Mouse (Mus musculus) forebrain, embryonic 13.5 days (tissue): Measurements from ENCODE around the gene Atp8a1. TPM values are rescaled to one million over a fixed set of nuclear protein-coding genes. Genes with fewer than 3 reads are reported as not detected.

Experiments
- ATAC-seq: fragments of 200-750 bp; cut with Nextera tagmentation; 2 replicates; pipeline ENCODE4 v1.8.0; 2017
- H3K27ac ChIP-seq: fragments of 300-500 bp; sonication (generic); 2 replicates; pipeline ENCODE4 v1.5.1; 2015; ENCODE audit warnings: inconsistent platforms, mild to moderate bottlenecking, moderate library complexity
- H3K27me3 ChIP-seq: fragments of 300-500 bp; sonication (generic); 2 replicates; pipeline ENCODE4 v1.6.1; 2015; ENCODE audit warnings: mild to moderate bottlenecking, inconsistent platforms
- H3K36me3 ChIP-seq: fragments of 300-500 bp; sonication (generic); 2 replicates; pipeline ENCODE4 v1.6.1; 2015; ENCODE audit warnings: mild to moderate bottlenecking, inconsistent platforms; ENCODE audit not compliant: poor library complexity, severe bottlenecking
- H3K4me1 ChIP-seq: fragments of 300-500 bp; sonication (generic); 2 replicates; pipeline ENCODE4 v1.6.1; 2015; ENCODE audit warnings: inconsistent platforms
- H3K4me2 ChIP-seq: fragments of 300-500 bp; sonication (generic); 2 replicates; pipeline ENCODE4 v1.6.1; 2015; ENCODE audit warnings: inconsistent platforms, mild to moderate bottlenecking, moderate library complexity
- H3K4me3 ChIP-seq: fragments of 300-500 bp; sonication (generic); 2 replicates; pipeline ENCODE4 v1.5.1; 2015; ENCODE audit warnings: mild to moderate bottlenecking, inconsistent platforms
- H3K9ac ChIP-seq: fragments of 300-500 bp; sonication (generic); 2 replicates; pipeline ENCODE4 v1.6.1; 2015; ENCODE audit warnings: mild to moderate bottlenecking, inconsistent platforms
- H3K9me3 ChIP-seq: fragments of 300-500 bp; sonication (generic); replicated peaks from 2 replicates; pipeline ENCODE4 v1.6.1; 2016; ENCODE audit warnings: inconsistent platforms
- WGBS: fragments of 180-500 bp; shearing (Covaris S2); methylation state at CpG from one replicate; pipeline ENCODE4 v1.1.7; 2015; 5-methylcytosine and 5-hydroxymethylcytosine counted together
- polyA plus RNA-seq: library from polyadenylated mRNA; unstranded; fragments of >200 nt; fragmentation: Nextera tagmentation; extraction: Ambion mirVana; gene quantifications from 2 replicates; pipeline ENCODE4 v1.2.1, GENCODE M21; 2015

The Atp8a1 gene
- polyA plus RNA-seq, 1 experiment from 2014 or later = 18.0 TPM

- Histone ChIP-seq H3K9ac (no peak overlapping the region), H3K4me3 (no peak overlapping the region), H3K27me3 (no peaks in the 10 kb centered on the region), H3K4me1 (peaks cover 13% of the 10 kb centered on the region), H3K4me2 (no peak overlapping the region), H3K9me3 (no peaks in the 10 kb centered on the region), H3K27ac (no peak overlapping the region), H3K36me3 (no peaks in the 10 kb centered on the region)
- 63% methylated on average over 14 of the region's 14 CpGs for WGBS
- no peak for ATAC-seq
These were observed 50.0 kb downstream of the Atp8a1 start for GRCm38 (mm10) chr5:67797006-67797958.

GRCm38 (mm10) chr5:67794129-67794800, 53.0 kb downstream of the Atp8a1 start:
- Histone ChIP-seq H3K27ac (no peak overlapping the region), H3K27me3 (no peaks in the 10 kb centered on the region), H3K36me3 (no peaks in the 10 kb centered on the region), H3K4me2 (no peak overlapping the region), H3K9ac (no peak overlapping the region), H3K4me1 (peaks cover 16% of the 10 kb centered on the region), H3K9me3 (no peaks in the 10 kb centered on the region), H3K4me3 (no peak overlapping the region)
- ATAC-seq = no peak
- WGBS = 79% methylated on average over 10 of the region's 10 CpGs

- H3K9ac ChIP-seq = no peak overlapping the region
- no peak overlapping the region for H3K4me2 ChIP-seq
- ATAC-seq = no peak
- H3K4me3 ChIP-seq = no peak overlapping the region
- 87% methylated on average over 7 of the region's 7 CpGs for WGBS
- H3K27me3 ChIP-seq = no peaks in the 10 kb centered on the region
- H3K36me3 ChIP-seq = 0 out of 2 replicates have a peak, but pooled peaks cover 2% of the 10 kb centered on the region
- no peak overlapping the region for H3K27ac ChIP-seq
- no peaks in the 10 kb centered on the region for H3K9me3 ChIP-seq
- no peaks in the 10 kb centered on the region for H3K4me1 ChIP-seq
These were observed 64.5 kb downstream of the Atp8a1 start for GRCm38 (mm10) chr5:67782775-67783174.

- ATAC-seq = peak; percentile 92
- H3K36me3 ChIP-seq = peaks cover 16% of the 10 kb centered on the region; the same call in 1 of the 2 replicates
- H3K9me3 ChIP-seq = no peaks in the 10 kb centered on the region
- no peak overlapping the region for H3K4me3 ChIP-seq
- WGBS = 67% methylated on average over 8 of the region's 8 CpGs
- no peak overlapping the region for H3K9ac ChIP-seq
- no peak overlapping the region for H3K4me2 ChIP-seq
- no peak overlapping the region for H3K27ac ChIP-seq
- H3K27me3 ChIP-seq = no peaks in the 10 kb centered on the region
- no peaks in the 10 kb centered on the region for H3K4me1 ChIP-seq
These were observed 69.2 kb downstream of the Atp8a1 start for GRCm38 (mm10) chr5:67778026-67778425.

GRCm38 (mm10) chr5:67774186-67774585, 73.0 kb downstream of the Atp8a1 start:
- H3K4me2 ChIP-seq = no peak overlapping the region
- H3K4me3 ChIP-seq = no peak overlapping the region
- no peak overlapping the region for H3K27ac ChIP-seq
- no peak overlapping the region for H3K9ac ChIP-seq
- no peaks in the 10 kb centered on the region for H3K27me3 ChIP-seq
- no peak for ATAC-seq
- WGBS = 93% methylated on average over 2 of the region's 2 CpGs
- no peaks in the 10 kb centered on the region for H3K9me3 ChIP-seq
- no peaks in the 10 kb centered on the region for H3K4me1 ChIP-seq
- H3K36me3 ChIP-seq = peaks cover 23% of the 10 kb centered on the region

GRCm38 (mm10) chr5:67768708-67769107, 78.5 kb downstream of the Atp8a1 start:
- no peak overlapping the region for H3K9ac ChIP-seq
- no peaks in the 10 kb centered on the region for H3K4me1 ChIP-seq
- WGBS = 90% methylated on average over 8 of the region's 8 CpGs
- H3K27ac ChIP-seq = no peak overlapping the region
- H3K27me3 ChIP-seq = no peaks in the 10 kb centered on the region
- no peak for ATAC-seq
- H3K4me2 ChIP-seq = no peak overlapping the region
- no peak overlapping the region for H3K4me3 ChIP-seq
- peaks cover 27% of the 10 kb centered on the region for H3K36me3 ChIP-seq
- no peaks in the 10 kb centered on the region for H3K9me3 ChIP-seq

GRCm38 (mm10) chr5:67764798-67765197, 82.4 kb downstream of the Atp8a1 start:
- 97% methylated on average over 3 of the region's 3 CpGs for WGBS
- H3K27ac ChIP-seq = no peak overlapping the region
- no peaks in the 10 kb centered on the region for H3K4me1 ChIP-seq
- H3K4me2 ChIP-seq = no peak overlapping the region
- H3K9me3 ChIP-seq = no peaks in the 10 kb centered on the region
- no peak overlapping the region for H3K9ac ChIP-seq
- peaks cover 36% of the 10 kb centered on the region for H3K36me3 ChIP-seq
- H3K27me3 ChIP-seq = no peaks in the 10 kb centered on the region
- ATAC-seq = no peak
- H3K4me3 ChIP-seq = no peak overlapping the region

- Histone ChIP-seq H3K4me2 (no peak overlapping the region), H3K27me3 (no peaks in the 10 kb centered on the region), H3K4me3 (no peak overlapping the region), H3K27ac (no peak overlapping the region), H3K9ac (no peak overlapping the region), H3K4me1 (peaks cover 13% of the 10 kb centered on the region), H3K9me3 (no peaks in the 10 kb centered on the region), H3K36me3 (peaks cover 19% of the 10 kb centered on the region)
- WGBS = 92% methylated on average over 6 of the region's 6 CpGs
- ATAC-seq = no peak
These were observed 89.1 kb downstream of the Atp8a1 start for GRCm38 (mm10) chr5:67758126-67758525.

- Histone ChIP-seq H3K36me3 (peaks cover 9% of the 10 kb centered on the region; the same call in 1 of the 2 replicates), H3K9me3 (no peaks in the 10 kb centered on the region), H3K9ac (no peak overlapping the region), H3K4me2 (no peak overlapping the region), H3K27me3 (no peaks in the 10 kb centered on the region), H3K4me3 (no peak overlapping the region), H3K4me1 (peaks cover 25% of the 10 kb centered on the region), H3K27ac (no peak overlapping the region)
- WGBS = 23% methylated on average over 6 of the region's 6 CpGs
- ATAC-seq = no peak
These were observed 91.1 kb downstream of the Atp8a1 start for GRCm38 (mm10) chr5:67756138-67756537.

- ATAC-seq = peak; percentile 87
- Histone ChIP-seq H3K9ac (no peak overlapping the region), H3K4me2 (no peak overlapping the region), H3K27me3 (no peaks in the 10 kb centered on the region), H3K36me3 (peaks cover 14% of the 10 kb centered on the region), H3K27ac (peak overlapping the region; percentile 72; the same call in 1 of the 2 replicates), H3K4me3 (no peak overlapping the region), H3K9me3 (no peaks in the 10 kb centered on the region), H3K4me1 (peaks cover 25% of the 10 kb centered on the region)
- WGBS = 4% methylated on average over 2 of the region's 2 CpGs
These were observed 94.2 kb downstream of the Atp8a1 start for GRCm38 (mm10) chr5:67753057-67753456.

- Histone ChIP-seq H3K36me3 (peaks cover 19% of the 10 kb centered on the region), H3K4me1 (peaks cover 25% of the 10 kb centered on the region), H3K9me3 (no peaks in the 10 kb centered on the region), H3K9ac (no peak overlapping the region), H3K4me3 (no peak overlapping the region), H3K27ac (peak overlapping the region; percentile 72), H3K4me2 (peak overlapping the region; percentile 40), H3K27me3 (no peaks in the 10 kb centered on the region)
- ATAC-seq = peak; percentile 71
- WGBS = 9% methylated on average over 10 of the region's 10 CpGs
These were observed 94.6 kb downstream of the Atp8a1 start for GRCm38 (mm10) chr5:67752629-67753028.

GRCm38 (mm10) chr5:67752007-67752406, 95.2 kb downstream of the Atp8a1 start:
- Histone ChIP-seq H3K4me3 (no peak overlapping the region), H3K9ac (no peak overlapping the region), H3K4me2 (peak overlapping the region; percentile 40; the same call in 1 of the 2 replicates), H3K9me3 (no peaks in the 10 kb centered on the region), H3K27ac (peak overlapping the region; percentile 33; the same call in 1 of the 2 replicates), H3K27me3 (no peaks in the 10 kb centered on the region), H3K4me1 (peaks cover 25% of the 10 kb centered on the region), H3K36me3 (peaks cover 25% of the 10 kb centered on the region)
- 17% methylated on average over 3 of the region's 3 CpGs for WGBS
- peak; percentile 52 for ATAC-seq
